Mouse (Mus musculus): ENCODE measurements around the gene Mcoln1.
A peak's percentile ranks its signal among the peaks of the same experiment; 100 is the strongest.

Mcoln1 gene

DNA sequence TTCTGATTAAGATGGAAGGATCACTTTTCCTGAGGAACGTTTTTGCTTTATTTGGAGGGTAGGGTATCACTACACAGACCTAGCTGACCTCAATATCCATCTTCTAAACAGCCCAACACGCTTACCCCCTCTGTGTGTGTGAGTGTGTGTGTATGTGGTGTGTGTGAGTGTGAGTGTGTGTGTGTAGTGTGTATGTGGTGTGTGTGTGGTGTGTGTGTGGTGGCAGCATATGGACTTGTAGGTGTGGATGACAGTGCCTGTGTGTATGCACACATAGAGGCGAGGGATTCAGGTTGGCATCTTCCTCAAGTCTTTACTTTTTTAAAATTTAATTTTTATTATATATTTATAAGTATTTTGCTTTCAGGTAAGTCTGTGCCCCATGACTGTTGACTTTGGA, 1.7 kb upstream of the Mcoln1 start:
- DNase-seq (ENCODE audit: low spot score in 2 of 2) = no peak

DNA sequence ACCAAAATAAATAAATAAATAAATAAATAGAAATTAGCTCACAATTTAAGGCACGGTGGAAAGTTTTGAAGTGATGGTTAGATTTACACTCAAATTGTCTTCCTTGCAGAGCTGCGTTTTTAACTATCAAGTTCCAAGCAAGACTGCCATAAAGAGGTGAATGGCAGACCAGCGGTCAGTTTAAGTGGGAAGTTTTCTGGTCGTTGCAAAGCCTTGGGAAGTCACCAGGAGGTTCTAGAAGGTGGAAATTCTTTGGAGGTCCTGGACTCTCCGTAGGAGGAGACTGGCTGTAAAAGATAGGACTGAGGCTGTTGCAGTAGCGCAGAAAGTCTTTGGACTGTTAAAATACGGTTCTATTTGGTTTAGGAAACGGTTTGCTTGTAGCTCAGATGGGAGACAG, 506 bp upstream of the Mcoln1 start:
- no peak for DNase-seq (ENCODE audit: low spot score in 2 of 2)

DNA sequence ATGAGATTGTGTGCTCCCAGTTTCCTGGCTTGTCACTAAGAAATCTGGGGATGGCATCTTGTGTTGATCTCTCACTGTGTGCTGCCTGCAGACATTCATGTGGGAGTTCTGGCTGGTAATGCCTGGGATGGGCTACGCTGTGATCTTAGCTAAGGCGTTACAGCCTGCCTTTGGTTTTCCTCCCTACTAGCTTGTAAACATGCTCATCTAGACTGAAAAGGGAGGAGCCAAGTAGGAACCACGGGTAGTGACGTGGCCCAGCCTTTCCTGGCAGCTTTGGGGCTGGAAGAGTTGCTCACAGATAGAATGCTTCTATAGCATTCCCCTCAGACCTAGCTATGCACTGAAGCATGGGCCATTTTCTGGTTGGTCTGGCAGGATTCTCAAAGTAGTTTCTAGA, 2.0 kb downstream of the Mcoln1 start:
- peak in 1 of 2 experiments; percentile 59 for DNase-seq (ENCODE audit: low spot score in 2 of 2)

DNA sequence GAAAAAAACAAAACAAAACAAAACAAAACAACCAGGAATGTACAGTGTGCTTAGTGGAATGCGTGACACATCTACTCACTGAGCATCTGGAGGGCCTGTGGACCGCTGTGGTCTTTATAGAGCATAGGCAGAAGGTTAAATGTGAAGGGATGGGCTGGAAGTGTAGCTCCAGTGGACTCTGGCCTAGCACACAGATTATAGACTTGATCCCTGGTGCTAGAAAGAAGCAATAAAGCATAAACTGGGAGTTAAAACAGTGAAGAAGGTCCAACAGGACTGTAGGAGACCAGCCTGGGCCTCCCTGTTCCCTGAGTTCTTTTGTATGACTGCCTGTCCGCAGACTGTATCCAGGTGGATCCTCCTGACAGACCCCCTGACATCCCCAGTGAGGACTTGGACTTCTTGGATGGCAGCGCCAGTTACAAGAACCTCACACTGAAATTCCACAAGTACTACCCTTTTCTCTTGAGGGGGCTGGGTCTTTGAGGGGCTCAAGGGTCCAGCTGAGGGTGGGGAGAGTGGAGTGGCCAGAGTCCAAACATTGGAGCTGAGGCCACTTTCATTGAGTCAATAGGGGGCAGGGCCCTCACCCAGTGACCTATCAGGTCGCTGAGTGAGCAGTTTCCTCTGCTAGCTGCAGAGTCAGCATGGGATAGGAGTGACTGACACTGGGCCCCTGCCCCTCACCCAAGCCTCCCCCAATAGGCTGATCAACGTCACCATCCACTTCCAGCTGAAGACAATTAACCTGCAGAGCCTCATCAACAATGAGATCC, 7.9 kb downstream of the Mcoln1 start:
- no peak for DNase-seq (ENCODE audit: low spot score in 2 of 2)

DNA sequence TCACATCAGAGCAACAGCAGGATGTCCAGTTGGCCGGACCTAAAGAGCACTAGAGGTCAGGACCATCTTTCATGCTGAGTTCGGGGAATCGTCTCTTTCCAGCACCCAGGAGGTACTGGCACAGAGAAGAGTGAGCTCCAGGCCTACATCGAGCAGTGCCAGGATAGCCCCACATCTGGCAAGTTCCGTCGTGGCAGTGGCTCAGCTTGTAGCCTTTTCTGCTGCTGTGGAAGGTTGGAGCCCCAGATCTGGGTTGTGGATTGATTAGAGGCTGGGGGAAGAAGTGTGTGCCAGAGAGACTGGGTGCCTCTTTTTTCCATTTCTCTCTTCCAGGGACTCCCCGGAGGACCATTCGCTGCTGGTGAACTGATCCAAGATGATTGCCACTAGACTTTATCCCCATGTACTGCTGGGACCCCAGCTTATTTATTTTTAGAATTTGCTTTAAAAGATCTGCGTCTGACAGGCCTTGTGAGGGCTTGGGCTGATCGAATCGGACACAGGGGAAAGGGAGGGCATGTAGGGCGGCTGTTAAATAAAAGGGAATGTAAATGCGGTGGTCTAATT, 14.5 kb downstream of the Mcoln1 start:
- no peak for DNase-seq (ENCODE audit: low spot score in 2 of 2)

DNA sequence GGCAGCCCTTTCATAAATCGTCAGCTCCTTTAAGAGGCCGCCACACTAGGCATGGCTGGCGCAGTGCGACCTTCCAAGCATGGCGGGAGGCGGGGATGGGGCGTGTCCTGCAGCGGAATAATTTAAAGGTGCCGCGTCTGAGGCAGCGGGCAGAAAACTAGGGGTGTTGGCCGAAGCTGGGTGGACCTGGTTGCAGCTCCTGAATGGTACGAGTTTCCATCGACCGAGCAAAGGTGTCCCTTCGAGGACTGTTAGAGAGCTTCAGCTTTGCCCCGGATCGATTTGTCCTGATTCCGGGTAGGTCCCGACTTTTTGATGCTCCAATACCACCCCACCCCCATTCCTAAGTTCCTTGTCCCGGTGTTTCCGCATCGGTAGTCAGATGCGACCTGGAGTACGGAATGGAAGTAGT, 15.0 kb downstream of the Mcoln1 start, which contains the start of gene Pnpla6:
Pnpla6 (plus strand) TSS at position 125 of the 412 bp plus-strand sequence.
- peak; percentile 93 for DNase-seq (ENCODE audit: low spot score in 2 of 2)

DNA sequence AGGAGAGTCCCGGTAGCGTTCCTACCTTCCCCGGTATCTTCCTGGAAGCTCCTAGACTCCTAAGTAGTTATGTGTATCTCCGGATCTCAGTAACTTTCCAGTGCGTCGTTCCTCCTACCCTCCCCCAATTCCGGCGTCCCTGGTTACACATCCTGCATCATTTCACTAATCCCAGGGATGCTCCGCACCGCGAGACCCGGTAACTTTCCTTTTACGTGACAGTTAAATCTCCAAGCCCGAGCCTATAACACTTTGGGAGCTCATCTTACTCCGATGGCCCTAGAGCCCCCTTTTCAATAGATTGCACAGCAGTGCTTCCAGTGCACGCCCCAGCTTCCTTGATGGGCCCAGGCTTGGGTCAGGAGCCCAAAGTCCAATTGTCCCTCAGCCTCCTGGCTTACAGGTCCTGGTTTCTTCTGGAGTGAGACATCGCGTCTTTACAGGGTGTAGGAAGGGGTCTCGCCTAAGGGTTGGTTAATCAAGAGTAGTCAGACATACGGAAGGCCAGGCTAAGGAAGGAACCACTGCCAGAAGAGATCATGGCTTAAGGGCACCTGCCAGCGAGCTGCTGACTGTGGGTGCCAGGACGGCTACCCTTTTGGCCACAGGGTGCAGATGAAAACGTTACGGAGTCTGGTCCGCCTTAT, 15.6 kb downstream of the Mcoln1 start:
- peak; percentile 76 to 85 for DNase-seq (ENCODE audit: low spot score in 2 of 2)

DNA sequence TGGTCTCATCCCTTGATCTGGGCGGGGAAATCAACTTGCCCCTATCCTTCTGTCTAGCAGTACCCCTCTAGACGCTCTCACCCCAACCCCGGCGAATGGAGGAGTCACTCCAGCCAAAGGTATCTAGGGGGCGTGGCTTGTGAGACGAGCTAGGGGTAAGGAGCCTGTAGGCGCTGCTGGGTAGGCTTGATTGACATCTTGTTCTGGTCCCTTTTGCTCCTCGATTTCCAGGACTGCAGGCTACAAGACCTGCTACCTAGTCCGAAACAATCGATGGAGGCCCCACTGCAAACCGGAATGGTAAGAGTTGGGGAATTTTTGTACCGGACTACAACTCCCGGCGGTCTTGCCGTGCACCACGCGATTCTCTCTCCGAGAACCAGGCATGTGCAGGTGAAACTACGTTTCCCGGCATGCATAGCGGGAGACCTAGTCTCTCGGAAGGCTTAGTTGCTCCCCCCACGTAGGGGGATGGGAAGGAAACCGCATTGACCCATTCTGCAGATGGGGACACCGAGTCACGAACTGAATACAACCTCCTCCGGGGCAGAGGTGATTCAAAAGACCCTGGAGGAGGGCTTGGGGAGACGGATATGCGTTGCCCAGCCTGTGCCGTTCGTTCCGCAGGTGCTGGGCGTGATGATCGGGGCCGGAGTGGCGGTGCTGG, 16.3 kb downstream of the Mcoln1 start:
- DNase-seq (ENCODE audit: low spot score in 2 of 2) = peak; percentile 97 to 98

DNA sequence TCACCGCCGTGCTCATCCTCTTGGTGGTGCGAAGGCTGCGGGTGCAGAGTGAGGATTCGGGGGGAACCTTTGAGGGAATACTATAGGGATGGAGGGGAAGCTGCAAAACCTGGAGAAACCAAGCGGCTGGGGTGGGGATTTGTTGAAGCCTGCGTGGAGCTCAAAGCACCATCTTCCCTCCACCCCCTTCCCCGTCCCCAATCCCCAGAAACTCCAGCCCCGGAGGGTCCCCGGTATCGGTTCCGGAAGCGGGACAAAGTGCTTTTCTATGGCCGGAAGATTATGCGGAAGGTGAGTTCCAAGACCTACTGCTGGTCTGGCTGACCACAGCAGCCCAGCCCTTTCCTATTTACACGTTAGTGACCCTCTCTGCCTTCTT, 16.8 kb downstream of the Mcoln1 start:
- peak; percentile 76 to 83 for DNase-seq (ENCODE audit: low spot score in 2 of 2)

DNA sequence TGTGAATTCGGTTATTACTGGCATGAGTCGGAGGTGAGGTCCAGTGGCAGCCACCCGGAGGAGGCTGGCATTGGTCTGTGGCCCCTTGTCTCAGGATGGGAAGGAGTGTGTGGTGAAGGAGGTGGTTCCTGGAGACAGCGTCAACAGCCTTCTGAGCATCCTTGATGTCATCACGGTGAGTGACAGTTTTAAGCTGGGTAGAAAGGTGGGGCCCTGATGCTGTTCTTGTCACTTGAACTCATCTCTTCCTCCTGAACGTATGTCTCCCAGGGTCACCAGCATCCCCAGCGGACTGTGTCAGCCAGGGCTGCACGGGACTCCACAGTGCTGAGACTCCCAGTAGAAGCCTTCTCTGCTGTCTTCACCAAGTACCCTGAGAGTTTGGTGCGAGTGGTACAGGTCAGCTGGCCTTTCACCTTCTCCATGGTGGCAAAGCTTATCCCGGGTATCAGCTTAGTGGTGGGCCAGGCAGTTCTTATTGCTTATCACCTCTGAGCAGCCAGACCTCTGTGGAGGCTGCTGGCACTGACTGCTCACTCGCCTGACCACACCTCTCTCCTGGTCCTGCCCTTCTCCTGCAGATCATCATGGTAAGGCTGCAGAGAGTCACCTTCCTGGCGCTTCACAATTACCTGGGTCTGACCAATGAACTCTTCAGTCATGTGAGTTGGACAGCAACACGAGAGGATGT, 21.9 kb downstream of the Mcoln1 start:
- no peak for DNase-seq (ENCODE audit: low spot score in 2 of 2)

DNA sequence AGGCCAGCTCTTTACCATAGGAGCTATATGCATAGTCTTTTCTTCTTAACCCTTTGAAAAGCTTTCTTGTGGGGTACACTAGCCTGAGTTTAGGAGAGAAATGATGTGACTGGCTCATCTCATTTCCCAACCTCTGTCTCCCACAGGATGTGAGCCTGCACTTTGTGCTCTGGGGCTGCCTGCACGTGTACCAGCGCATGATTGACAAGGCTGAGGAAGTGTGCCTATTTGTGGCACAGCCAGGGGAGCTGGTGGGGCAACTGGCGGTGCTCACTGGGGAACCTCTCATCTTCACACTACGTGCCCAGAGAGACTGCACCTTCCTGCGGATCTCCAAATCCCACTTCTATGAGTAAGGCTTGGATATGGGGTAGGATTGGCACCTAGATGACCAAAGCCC, 30.6 kb downstream of the Mcoln1 start:
- no peak for DNase-seq (ENCODE audit: low spot score in 2 of 2)

DNA sequence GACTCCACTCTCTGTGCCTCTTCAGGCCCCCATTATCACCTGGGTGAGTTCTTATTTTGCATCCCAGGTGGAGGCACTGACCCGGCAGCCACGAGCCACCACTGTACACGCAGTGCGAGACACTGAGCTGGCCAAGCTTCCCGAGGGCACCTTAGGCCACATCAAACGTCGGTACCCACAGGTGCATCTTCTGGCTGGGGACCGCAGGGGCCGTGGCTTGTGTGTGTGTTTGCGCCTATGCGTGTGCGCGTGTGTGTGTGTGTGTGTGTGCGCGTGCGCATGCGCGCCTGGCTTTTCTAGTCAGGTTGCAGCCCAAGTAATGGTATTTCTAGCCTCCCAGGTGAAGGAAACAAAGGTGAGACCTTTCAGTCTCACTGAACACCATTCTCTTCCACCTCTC, 31.7 kb downstream of the Mcoln1 start:
- no peak for DNase-seq (ENCODE audit: low spot score in 2 of 2)

DNA sequence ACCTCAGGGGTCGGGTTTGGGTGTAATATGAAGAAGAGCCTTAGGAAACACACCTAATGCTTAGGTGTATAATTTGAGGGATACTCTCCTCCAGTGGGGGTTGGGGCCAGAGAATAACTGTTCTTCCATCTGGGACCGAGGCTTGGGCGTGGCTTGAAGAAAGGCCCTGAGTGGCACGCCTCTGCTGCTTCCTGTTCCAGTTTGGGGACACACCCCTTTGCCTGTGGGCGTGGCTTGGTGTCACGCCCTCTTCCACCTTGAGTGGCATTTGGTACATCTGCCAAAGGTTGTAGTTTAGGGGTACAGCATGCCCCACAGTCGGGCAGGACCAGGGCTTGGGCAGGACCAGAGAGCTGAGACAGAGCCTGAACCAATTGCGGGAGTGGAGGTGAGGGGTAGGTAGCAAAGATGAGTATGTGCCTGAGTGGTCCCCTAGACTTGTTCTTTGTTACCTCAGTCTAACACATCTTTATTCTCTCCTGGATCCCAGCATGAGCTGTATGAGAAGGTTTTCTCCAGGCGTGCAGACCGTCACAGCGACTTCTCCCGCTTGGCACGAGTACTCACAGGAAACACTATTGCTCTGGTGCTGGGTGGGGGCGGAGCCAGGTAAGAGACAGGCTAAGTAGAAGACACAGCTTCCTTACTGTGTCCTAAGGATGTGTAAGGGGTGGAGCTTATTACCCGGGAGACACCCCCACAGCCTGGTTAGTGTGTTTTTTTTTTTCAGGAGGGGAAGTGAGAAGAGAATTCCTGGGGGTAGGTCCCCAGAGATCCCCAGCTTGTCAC, 36.0 kb downstream of the Mcoln1 start:
- no peak for DNase-seq (ENCODE audit: low spot score in 2 of 2)

DNA sequence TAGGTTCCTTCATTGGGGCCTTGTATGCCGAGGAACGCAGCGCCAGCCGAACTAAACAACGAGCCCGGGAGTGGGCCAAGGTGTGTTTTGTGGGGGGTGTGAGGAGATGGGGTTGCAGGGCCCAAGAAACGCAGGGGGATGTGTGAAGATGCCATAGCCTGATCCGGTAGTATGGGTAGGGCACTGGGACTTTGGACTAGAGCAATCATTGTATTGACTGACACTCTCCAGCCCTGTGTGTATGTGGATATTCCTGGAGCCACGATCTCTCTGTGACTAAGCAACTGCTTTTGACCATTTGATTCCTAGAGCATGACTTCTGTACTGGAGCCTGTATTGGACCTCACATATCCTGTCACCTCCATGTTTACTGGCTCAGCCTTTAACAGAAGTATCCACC, 36.7 kb downstream of the Mcoln1 start:
- no peak for DNase-seq (ENCODE audit: low spot score in 2 of 2)

DNA sequence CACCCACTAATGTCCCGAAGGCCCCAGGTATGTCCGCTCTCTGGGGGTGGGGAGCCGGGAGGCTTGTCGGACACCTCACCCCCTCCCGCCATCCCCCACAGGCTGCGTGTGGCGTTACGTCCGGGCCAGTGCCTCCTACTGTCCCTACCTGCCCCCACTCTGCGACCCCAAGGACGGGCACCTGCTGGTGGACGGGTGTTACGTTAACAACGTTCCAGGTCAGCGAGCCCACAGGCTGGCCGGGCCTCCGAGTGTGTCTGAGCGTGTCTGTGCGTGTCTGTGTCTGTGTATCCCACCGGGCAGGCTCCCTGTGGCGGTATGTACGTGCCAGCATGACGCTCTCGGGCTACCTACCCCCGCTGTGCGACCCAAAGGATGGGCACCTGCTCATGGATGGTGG, 37.4 kb downstream of the Mcoln1 start:
- no peak for DNase-seq (ENCODE audit: low spot score in 2 of 2)

DNA sequence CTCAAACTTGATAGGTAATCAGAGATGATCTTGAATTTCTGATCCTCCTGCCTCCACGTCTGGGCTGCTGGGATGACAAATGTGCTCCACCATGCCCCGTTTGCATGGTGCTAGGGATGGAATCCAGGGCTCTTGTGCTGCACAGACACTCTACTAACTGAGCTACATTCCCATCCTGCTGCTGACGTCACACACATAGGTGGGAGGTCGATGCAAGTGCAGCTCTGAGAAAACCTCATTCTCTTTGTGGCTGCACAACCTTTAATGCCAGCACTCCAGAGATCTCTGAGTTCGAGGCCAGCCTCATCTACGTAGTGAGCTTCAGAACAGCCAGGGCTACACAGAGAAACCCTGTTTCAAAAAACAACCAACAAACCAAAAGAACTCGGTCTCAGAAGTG, 38.9 kb downstream of the Mcoln1 start:
- no peak for DNase-seq (ENCODE audit: low spot score in 2 of 2)

DNA sequence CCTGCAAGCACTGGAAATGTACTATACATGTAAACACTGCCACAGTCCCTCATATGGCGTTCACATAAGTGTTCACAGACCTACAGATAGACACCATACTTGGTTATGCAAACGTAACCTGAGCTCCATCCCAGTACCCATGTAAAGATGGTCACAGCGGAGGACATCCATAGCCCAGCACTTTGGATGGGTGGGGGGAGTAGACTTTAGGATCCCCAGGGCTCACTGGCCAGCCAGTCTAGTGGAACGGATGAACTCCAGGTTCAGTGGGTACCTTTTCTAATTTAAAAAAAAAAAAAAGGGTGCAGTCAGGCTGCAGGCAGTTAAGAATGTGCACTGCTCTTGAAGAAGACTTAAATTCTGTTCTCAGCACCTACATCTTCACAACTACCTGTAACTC, 39.8 kb downstream of the Mcoln1 start:
- no peak for DNase-seq (ENCODE audit: low spot score in 2 of 2)

DNA sequence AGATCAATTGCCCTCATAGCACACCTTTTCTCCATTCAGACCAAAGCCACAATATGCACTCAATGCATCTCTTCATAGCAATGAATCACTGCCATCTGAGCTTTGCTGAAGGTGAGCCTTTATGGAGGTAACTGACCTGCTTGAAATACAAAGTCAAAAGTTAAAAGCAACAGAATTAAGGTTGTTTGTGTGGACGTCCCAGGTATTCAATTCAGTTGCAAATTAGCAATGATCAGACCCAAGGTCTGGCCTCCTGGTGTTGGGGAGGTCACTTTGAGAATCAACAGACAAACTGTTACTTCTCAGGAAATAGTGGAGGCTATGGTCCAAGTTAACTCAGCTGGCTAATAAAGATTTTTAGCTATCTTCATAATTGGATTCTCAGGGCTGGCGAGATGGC, 46.3 kb downstream of the Mcoln1 start:
- no peak for DNase-seq (ENCODE audit: low spot score in 2 of 2)

DNA sequence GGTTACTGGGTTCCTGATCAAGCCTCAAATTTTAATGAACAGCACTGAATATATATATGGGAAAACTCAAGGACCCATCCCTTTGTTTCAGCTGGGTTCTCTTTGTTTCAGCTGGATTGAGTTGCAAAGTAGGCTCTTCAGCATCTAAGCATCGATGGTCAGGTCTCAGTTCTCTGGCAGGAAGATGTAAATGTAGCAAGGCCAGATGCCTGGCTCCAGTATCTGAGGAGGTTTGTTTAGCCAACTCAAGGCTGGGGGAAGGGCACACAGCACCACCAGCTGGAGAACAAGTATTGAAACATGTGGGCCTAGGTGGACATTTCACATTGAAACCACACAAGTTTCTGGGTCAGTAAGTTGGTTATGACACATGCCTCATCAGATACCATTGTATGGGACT, 52.0 kb downstream of the Mcoln1 start:
- DNase-seq (ENCODE audit: low spot score in 2 of 2) = no peak

DNA sequence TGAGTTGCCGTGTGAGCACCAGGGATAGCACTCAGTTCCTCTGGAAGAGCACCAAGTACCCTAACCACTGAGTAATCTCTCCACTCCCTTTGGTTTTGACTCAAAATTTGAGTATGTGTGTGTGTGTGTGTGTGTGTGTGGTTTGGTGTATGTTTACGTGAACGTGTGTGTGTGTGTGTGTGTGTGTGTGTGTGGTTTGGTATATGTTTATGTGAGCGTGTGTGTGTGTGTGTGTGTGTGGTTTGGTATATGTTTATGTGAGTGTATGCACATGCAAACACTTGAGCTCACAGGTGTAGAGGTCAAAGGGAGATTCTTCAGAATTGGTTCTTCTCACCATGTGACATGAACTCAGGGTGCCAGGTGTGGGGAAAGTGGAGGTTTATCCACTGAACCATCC, 55.9 kb downstream of the Mcoln1 start:
- DNase-seq (ENCODE audit: low spot score in 2 of 2) = no peak

All from right cerebral cortex, postnatal 10 days (tissue).